Mouse (Mus musculus) ES-E14 (cell line): ENCODE results near the gene Ckap2l.

Source experiments
- CHD2 ChIP-seq: IDR thresholded peaks from 2 replicates; pipeline ENCODE4 v1.6.1; 2014; ENCODE audit warnings: mild to moderate bottlenecking, low read depth, low read length, inconsistent platforms
- HCFC1 ChIP-seq: IDR thresholded peaks from 2 replicates; pipeline ENCODE4 v1.6.1; 2012; ENCODE audit warnings: low read length, inconsistent platforms, borderline replicate concordance; ENCODE audit not compliant: insufficient read depth
- ZC3H11A ChIP-seq: IDR thresholded peaks from 2 replicates; pipeline ENCODE4 v1.6.1; 2012; ENCODE audit warnings: low read depth, mild to moderate bottlenecking, inconsistent platforms, low read length, borderline replicate concordance

GRCm38 (mm10) chr2:129297589-129297982, 574 bp upstream of the Ckap2l start:
- TF ChIP-seq ZC3H11A (no peak), CHD2 (no peak), HCFC1 (no peak)
